Mouse (Mus musculus) ES-Bruce4 (cell line): ENCODE results near the gene Dnali1. TPM values are rescaled to one million over a fixed set of nuclear protein-coding genes. Genes with fewer than 3 reads are reported as not detected.
A peak's percentile ranks its signal among the peaks of the same experiment; 100 is the strongest.

Source experiments
- H3K27ac ChIP-seq: 2 replicates; pipeline ENCODE4 v1.5.1; 2012; ENCODE audit warnings: low read length, inconsistent platforms; ENCODE audit not compliant: insufficient read depth
- H3K27me3 ChIP-seq: 2 replicates; pipeline ENCODE4 v1.6.1; 2012; ENCODE audit warnings: mild to moderate bottlenecking, low read length, inconsistent platforms; ENCODE audit not compliant: control insufficient read depth, poor library complexity, insufficient read depth, severe bottlenecking
- H3K36me3 ChIP-seq: 2 replicates; pipeline ENCODE4 v1.6.1; 2012; ENCODE audit warnings: inconsistent platforms, mild to moderate bottlenecking, low read length, moderate library complexity; ENCODE audit not compliant: control insufficient read depth, poor library complexity, insufficient read depth, severe bottlenecking
- H3K4me1 ChIP-seq: one replicate; pipeline ENCODE4 v1.8.1; 2011; ENCODE audit warnings: low read length; ENCODE audit not compliant: control insufficient read depth, insufficient read depth
- H3K4me3 ChIP-seq: 2 replicates; pipeline ENCODE4 v1.5.1; 2011; ENCODE audit warnings: low read depth, mild to moderate bottlenecking, low read length
- H3K9ac ChIP-seq: 2 replicates; pipeline ENCODE4 v1.6.1; 2012; ENCODE audit warnings: low read depth, mild to moderate bottlenecking, inconsistent platforms; ENCODE audit not compliant: poor library complexity, severe bottlenecking
- H3K9me3 ChIP-seq: replicated peaks from 2 replicates; pipeline ENCODE4 v1.6.1; 2012; ENCODE audit warnings: mild to moderate bottlenecking, low read length, inconsistent platforms; ENCODE audit not compliant: control insufficient read depth, poor library complexity, insufficient read depth, severe bottlenecking
- CTCF ChIP-seq: IDR thresholded peaks from one replicate; pipeline ENCODE4 v1.8.1; 2011; ENCODE audit warnings: low read depth, low read length
- EP300 ChIP-seq: IDR thresholded peaks from 2 replicates; pipeline ENCODE4 v1.6.1; 2011; ENCODE audit warnings: low read depth, low read length; ENCODE audit not compliant: insufficient read depth
- POLR2A ChIP-seq: IDR thresholded peaks from one replicate; pipeline ENCODE4 v1.8.1; 2011; ENCODE audit warnings: low read length; ENCODE audit not compliant: insufficient read depth
- polyA plus RNA-seq: library from polyadenylated mRNA; stranded (reverse); fragments of >200 nt; gene quantifications from 2 replicates; pipeline ENCODE4 v1.2.4, GENCODE M21; 2011; ENCODE audit warnings: low read depth; ENCODE audit not compliant: missing spikeins, insufficient read depth, insufficient read length

The Dnali1 gene
- polyA plus RNA-seq, 1 experiment: not detected

GRCm38 (mm10) chr4:125017431-125017830, 48.1 kb downstream of the Dnali1 start:
- TF ChIP-seq CTCF (no peak), POLR2A (no peak), EP300 (no peak)
- H3K9me3 ChIP-seq: no peaks in the 10 kb centered on the region
- H3K4me3 ChIP-seq: no peak overlapping the region
- H3K27ac ChIP-seq: no peak overlapping the region
- no peaks in the 10 kb centered on the region for H3K4me1 ChIP-seq
- no peaks in the 10 kb centered on the region for H3K27me3 ChIP-seq
- no peaks in the 10 kb centered on the region for H3K36me3 ChIP-seq
- H3K9ac ChIP-seq: no peak overlapping the region

- Histone ChIP-seq H3K27ac (no peak within 1 kb of the TSS), H3K4me3 (no peak within 1 kb of the TSS), H3K9me3 (no peaks in the 10 kb centered on the region), H3K4me1 (no peaks in the 10 kb centered on the region), H3K36me3 (no peaks in the 10 kb centered on the region), H3K27me3 (no peaks in the 10 kb centered on the region), H3K9ac (no peak within 1 kb of the TSS)
- TF ChIP-seq POLR2A (no peak), EP300 (no peak), CTCF (no peak)
Observed at GRCm38 (mm10) chr4:125015806-125016635, 49.5 kb downstream of the Dnali1 start, which contains the start of gene Gnl2. Gnl2 (plus strand) TSS chr4:125016585.

GRCm38 (mm10) chr4:125008712-125009111, 56.8 kb downstream of the Dnali1 start:
- no peaks in the 10 kb centered on the region for H3K27me3 ChIP-seq
- no peak overlapping the region for H3K9ac ChIP-seq
- TF ChIP-seq EP300 (no peak), POLR2A (no peak), CTCF (no peak)
- no peak overlapping the region for H3K4me3 ChIP-seq
- H3K36me3 ChIP-seq: no peaks in the 10 kb centered on the region
- H3K27ac ChIP-seq: no peak overlapping the region
- no peaks in the 10 kb centered on the region for H3K9me3 ChIP-seq
- H3K4me1 ChIP-seq: no peaks in the 10 kb centered on the region

GRCm38 (mm10) chr4:125008220-125008619, 57.3 kb downstream of the Dnali1 start:
- Histone ChIP-seq H3K9me3 (no peaks in the 10 kb centered on the region), H3K9ac (no peak overlapping the region), H3K27me3 (no peaks in the 10 kb centered on the region), H3K36me3 (no peaks in the 10 kb centered on the region), H3K4me1 (no peaks in the 10 kb centered on the region), H3K27ac (no peak overlapping the region), H3K4me3 (no peak overlapping the region)
- no peak for TF ChIP-seq POLR2A
- no peak for TF ChIP-seq EP300
- TF ChIP-seq CTCF: no peak

- H3K27ac ChIP-seq: no peak overlapping the region
Observed at GRCm38 (mm10) chr4:125007460-125007859, 58.0 kb downstream of the Dnali1 start.

More at GRCm38 (mm10) chr4:125007460-125007859, 58.0 kb downstream of the Dnali1 start:
- Histone ChIP-seq H3K9ac (no peak overlapping the region), H3K4me1 (no peaks in the 10 kb centered on the region), H3K4me3 (peak overlapping the region; percentile 6; the same call in 1 of the 2 replicates), H3K36me3 (no peaks in the 10 kb centered on the region), H3K27me3 (no peaks in the 10 kb centered on the region), H3K9me3 (no peaks in the 10 kb centered on the region)
- TF ChIP-seq CTCF (no peak), POLR2A (no peak)

Other genes with a start within 250 kb of the Dnali1 start
- gene Yrdc, start 215.0 kb downstream of the Dnali1 start, polyA plus RNA-seq: 41.9 and 48.4 TPM in 2 replicates
- gene 1110065P20Rik, start 214.5 kb downstream of the Dnali1 start, polyA plus RNA-seq: 15.1 and 16.0 TPM in 2 replicates
- 3.8 and 4.8 TPM in 2 replicates for gene Maneal, start 203.5 kb downstream of the Dnali1 start, polyA plus RNA-seq
- 0.37 and 0.84 TPM in 2 replicates for gene Epha10, start 184.8 kb downstream of the Dnali1 start, polyA plus RNA-seq
- gene 9930104L06Rik, start 128.7 kb downstream of the Dnali1 start, polyA plus RNA-seq: 9.5 and 15.2 TPM in 2 replicates
- 209 and 212 TPM in 2 replicates for gene Cdca8, start 126.4 kb downstream of the Dnali1 start, polyA plus RNA-seq
- gene Rspo1, start 79.3 kb downstream of the Dnali1 start, polyA plus RNA-seq: 1.9 and 2.5 TPM in 2 replicates
- 112 and 140 TPM in 2 replicates for gene Gnl2, start 49.1 kb downstream of the Dnali1 start, polyA plus RNA-seq
- gene Snip1, start 969 bp upstream of the Dnali1 start, polyA plus RNA-seq: 20.0 and 23.8 TPM in 2 replicates
- gene Meaf6, start 19.4 kb upstream of the Dnali1 start, polyA plus RNA-seq: 35.2 and 39.6 TPM in 2 replicates
- 3.6 and 4.7 TPM in 2 replicates for gene Zc3h12a, start 62.1 kb upstream of the Dnali1 start, polyA plus RNA-seq